Mouse (Mus musculus) kidney, postnatal 14 days (tissue): ENCODE measurements around the gene Susd3.

Source experiments
- DNase-seq: peaks from one replicate; pipeline ENCODE4 v3.0.0; 2022; ENCODE audit warnings: mixed read lengths

Gene Susd3

GRCm38 (mm10) chr13:49209306-49209705 lies 39.2 kb downstream of the Susd3 start:
- no peak for DNase-seq

- no peak for DNase-seq
Measured at GRCm38 (mm10) chr13:49206341-49206740, 42.2 kb downstream of the Susd3 start.

- DNase-seq: peak; percentile 88
Measured at GRCm38 (mm10) chr13:49205381-49205998, 43.0 kb downstream of the Susd3 start.

GRCm38 (mm10) chr13:49202556-49202955 lies 46.0 kb downstream of the Susd3 start:
- no peak for DNase-seq

GRCm38 (mm10) chr13:49200688-49201087 lies 47.8 kb downstream of the Susd3 start:
- no peak for DNase-seq

- no peak for DNase-seq
Measured at GRCm38 (mm10) chr13:49199891-49200290, 48.6 kb downstream of the Susd3 start.

GRCm38 (mm10) chr13:49198734-49199133 lies 49.8 kb downstream of the Susd3 start:
- no peak for DNase-seq

- peak; percentile 34 for DNase-seq
Measured at GRCm38 (mm10) chr13:49196766-49197165, 51.7 kb downstream of the Susd3 start.

- DNase-seq: no peak
Measured at GRCm38 (mm10) chr13:49196211-49196610, 52.3 kb downstream of the Susd3 start.

- no peak for DNase-seq
Measured at GRCm38 (mm10) chr13:49195651-49196050, 52.9 kb downstream of the Susd3 start.

GRCm38 (mm10) chr13:49194811-49195210 lies 53.7 kb downstream of the Susd3 start:
- DNase-seq: no peak

- DNase-seq: no peak
Measured at GRCm38 (mm10) chr13:49193650-49194049, 54.9 kb downstream of the Susd3 start.

- DNase-seq: peak; percentile 49
Measured at GRCm38 (mm10) chr13:49192156-49192855, 56.2 kb downstream of the Susd3 start.

- no peak for DNase-seq
Measured at GRCm38 (mm10) chr13:49191673-49192035, 56.9 kb downstream of the Susd3 start.

GRCm38 (mm10) chr13:49190876-49191672 lies 57.4 kb downstream of the Susd3 start:
- DNase-seq: peak; percentile 80

- DNase-seq: peak; percentile 89
Measured at GRCm38 (mm10) chr13:49189970-49190870, 58.3 kb downstream of the Susd3 start.

GRCm38 (mm10) chr13:49188966-49189360 lies 59.5 kb downstream of the Susd3 start:
- DNase-seq: no peak

GRCm38 (mm10) chr13:49188219-49188965 lies 60.1 kb downstream of the Susd3 start:
- DNase-seq: peak; percentile 64

GRCm38 (mm10) chr13:49187288-49188218 lies 61.0 kb downstream of the Susd3 start, which contains the start of gene Ninj1:
Ninj1 (plus strand) TSS chr13:49187485.
- DNase-seq: peak; percentile 90

GRCm38 (mm10) chr13:49186798-49187287 lies 61.7 kb downstream of the Susd3 start:
- no peak for DNase-seq
